Mouse (Mus musculus) neural tube, embryonic 15.5 days (tissue): ENCODE measurements around the gene Ccdc33. TPM values are rescaled to one million over a fixed set of nuclear protein-coding genes. Genes with fewer than 3 reads are reported as not detected.

ENCODE experiments used
- ATAC-seq: fragments of 200-750 bp; cut with Nextera tagmentation; 2 replicates; pipeline ENCODE4 v1.8.0; 2017; ENCODE audit warnings: mild to moderate bottlenecking, moderate TSS enrichment, moderate library complexity; ENCODE audit not compliant: low FRiP score
- H3K27ac ChIP-seq: fragments of 300-500 bp; sonication (generic); replicated peaks from 2 replicates; pipeline ENCODE4 v1.5.1; 2015; ENCODE audit warnings: mild to moderate bottlenecking, inconsistent platforms
- H3K27me3 ChIP-seq: fragments of 300-500 bp; sonication (generic); replicated peaks from 2 replicates; pipeline ENCODE4 v1.6.1; 2015; ENCODE audit warnings: inconsistent platforms
- H3K36me3 ChIP-seq: fragments of 300-500 bp; sonication (generic); 2 replicates; pipeline ENCODE4 v1.6.1; 2015; ENCODE audit warnings: inconsistent platforms
- H3K4me1 ChIP-seq: fragments of 300-500 bp; sonication (generic); 2 replicates; pipeline ENCODE4 v1.6.1; 2015; ENCODE audit warnings: inconsistent platforms
- H3K4me2 ChIP-seq: fragments of 300-500 bp; sonication (generic); 2 replicates; pipeline ENCODE4 v1.6.1; 2015; ENCODE audit warnings: inconsistent platforms, mild to moderate bottlenecking, moderate library complexity
- H3K4me3 ChIP-seq: fragments of 300-500 bp; sonication (generic); replicated peaks from 2 replicates; pipeline ENCODE4 v1.5.1; 2015; ENCODE audit warnings: mild to moderate bottlenecking, inconsistent platforms
- H3K9ac ChIP-seq: fragments of 300-500 bp; sonication (generic); replicated peaks from 2 replicates; pipeline ENCODE4 v1.6.1; 2015; ENCODE audit warnings: mild to moderate bottlenecking, inconsistent platforms
- H3K9me3 ChIP-seq: fragments of 300-500 bp; sonication (generic); replicated peaks from 2 replicates; pipeline ENCODE4 v1.6.1; 2016; ENCODE audit warnings: inconsistent platforms
- WGBS: fragments of 180-500 bp; shearing (Covaris S2); methylation state at CpG from one replicate; pipeline ENCODE4 v1.1.7; 2015; ENCODE audit warnings: mixed read lengths; 5-methylcytosine and 5-hydroxymethylcytosine counted together
- polyA plus RNA-seq: library from polyadenylated mRNA; unstranded; fragments of >200 nt; fragmentation: Nextera tagmentation; extraction: Ambion mirVana; gene quantifications from 2 replicates; pipeline ENCODE4 v1.2.1, GENCODE M21; 2015

Ccdc33 gene
- polyA plus RNA-seq, 1 experiment from 2014 or later: 0.13 TPM

- Histone ChIP-seq H3K4me3 (no peak within 1 kb of the TSS), H3K27ac (no peak within 1 kb of the TSS), H3K36me3 (no peaks in the 10 kb centered on the region), H3K9ac (no peak within 1 kb of the TSS), H3K27me3 (0 out of 2 replicates have a peak, but pooled peaks cover 3% of the 10 kb centered on the region), H3K4me2 (no peak within 1 kb of the TSS), H3K9me3 (no peaks in the 10 kb centered on the region), H3K4me1 (peaks cover 43% of the 10 kb centered on the region)
- no peak for ATAC-seq
- 22% methylated on average over 3 of the region's 3 CpGs for WGBS
These were observed 55.1 kb downstream of the Ccdc33 start, which contains the start of gene Stra6 for GRCm38 (mm10) chr9:58063531-58063930. Gene Stra6, plus strand, starts transcription at chr9:58063788.

- no peak overlapping the region for H3K9ac ChIP-seq
- H3K4me3 ChIP-seq: no peak overlapping the region
- peaks cover 40% of the 10 kb centered on the region for H3K4me1 ChIP-seq
- peak; percentile 46; the same call in 1 of the 2 replicates for ATAC-seq
- 0 out of 2 replicates have a peak overlapping the region, but pooled peaks have one; percentile 18 for H3K27ac ChIP-seq
- no peak overlapping the region for H3K4me2 ChIP-seq
- 11% methylated on average over 23 of the region's 23 CpGs for WGBS
- H3K27me3 ChIP-seq: peaks cover 3% of the 10 kb centered on the region; the same call in 1 of the 2 replicates
- no peaks in the 10 kb centered on the region for H3K36me3 ChIP-seq
- no peaks in the 10 kb centered on the region for H3K9me3 ChIP-seq
These were observed 57.7 kb downstream of the Ccdc33 start for GRCm38 (mm10) chr9:58060677-58061667.

GRCm38 (mm10) chr9:58059920-58060319, 58.7 kb downstream of the Ccdc33 start:
- WGBS: 33% methylated on average over 1 of the region's 1 CpGs
- Histone ChIP-seq H3K4me1 (peaks cover 38% of the 10 kb centered on the region), H3K9ac (no peak overlapping the region), H3K9me3 (no peaks in the 10 kb centered on the region), H3K4me3 (no peak overlapping the region), H3K4me2 (no peak overlapping the region), H3K27me3 (peaks cover 3% of the 10 kb centered on the region; the same call in 1 of the 2 replicates), H3K27ac (no peak overlapping the region), H3K36me3 (no peaks in the 10 kb centered on the region)
- no peak for ATAC-seq

GRCm38 (mm10) chr9:58055666-58056065, 63.0 kb downstream of the Ccdc33 start:
- Histone ChIP-seq H3K27me3 (peaks cover 7% of the 10 kb centered on the region; the same call in 1 of the 2 replicates), H3K4me3 (no peak overlapping the region), H3K27ac (no peak overlapping the region), H3K9me3 (no peaks in the 10 kb centered on the region), H3K4me2 (no peak overlapping the region), H3K36me3 (no peaks in the 10 kb centered on the region), H3K9ac (no peak overlapping the region), H3K4me1 (peaks cover 36% of the 10 kb centered on the region)
- no peak for ATAC-seq
- 65% methylated on average over 5 of the region's 5 CpGs for WGBS

- Histone ChIP-seq H3K36me3 (no peaks in the 10 kb centered on the region), H3K4me2 (no peak overlapping the region), H3K27me3 (peaks cover 5% of the 10 kb centered on the region; the same call in 1 of the 2 replicates), H3K27ac (no peak overlapping the region), H3K4me1 (peaks cover 39% of the 10 kb centered on the region), H3K9ac (no peak overlapping the region), H3K4me3 (no peak overlapping the region), H3K9me3 (no peaks in the 10 kb centered on the region)
- no peak for ATAC-seq
- 94% methylated on average over 1 of the region's 1 CpGs for WGBS
These were observed 64.6 kb downstream of the Ccdc33 start for GRCm38 (mm10) chr9:58054032-58054431.

GRCm38 (mm10) chr9:58053544-58053943, 65.1 kb downstream of the Ccdc33 start:
- Histone ChIP-seq H3K4me2 (no peak overlapping the region), H3K27me3 (peaks cover 5% of the 10 kb centered on the region; the same call in 1 of the 2 replicates), H3K36me3 (no peaks in the 10 kb centered on the region), H3K27ac (no peak overlapping the region), H3K4me1 (peaks cover 44% of the 10 kb centered on the region), H3K9ac (no peak overlapping the region), H3K9me3 (no peaks in the 10 kb centered on the region), H3K4me3 (no peak overlapping the region)
- ATAC-seq: no peak
- 58% methylated on average over 3 of the region's 3 CpGs for WGBS

GRCm38 (mm10) chr9:58053102-58053501, 65.5 kb downstream of the Ccdc33 start:
- Histone ChIP-seq H3K4me3 (no peak overlapping the region), H3K4me2 (no peak overlapping the region), H3K27me3 (peaks cover 5% of the 10 kb centered on the region; the same call in 1 of the 2 replicates), H3K27ac (no peak overlapping the region), H3K9me3 (no peaks in the 10 kb centered on the region), H3K4me1 (peaks cover 48% of the 10 kb centered on the region), H3K36me3 (no peaks in the 10 kb centered on the region), H3K9ac (no peak overlapping the region)
- no peak for ATAC-seq
- WGBS: 15% methylated on average over 3 of the region's 3 CpGs

GRCm38 (mm10) chr9:58051937-58052336, 66.7 kb downstream of the Ccdc33 start:
- 28% methylated on average over 5 of the region's 5 CpGs for WGBS
- H3K27ac ChIP-seq: no peak overlapping the region

GRCm38 (mm10) chr9:58049861-58050260, 68.8 kb downstream of the Ccdc33 start:
- Histone ChIP-seq H3K4me2 (no peak overlapping the region), H3K9me3 (no peaks in the 10 kb centered on the region), H3K4me3 (no peak overlapping the region), H3K9ac (no peak overlapping the region), H3K36me3 (no peaks in the 10 kb centered on the region), H3K27me3 (0 out of 2 replicates have a peak, but pooled peaks cover 5% of the 10 kb centered on the region), H3K4me1 (peaks cover 58% of the 10 kb centered on the region), H3K27ac (no peak overlapping the region)
- no peak for ATAC-seq
- WGBS: 68% methylated on average over 7 of the region's 7 CpGs

More at GRCm38 (mm10) chr9:58051937-58052336, 66.7 kb downstream of the Ccdc33 start:
- 0 out of 2 replicates have a peak, but pooled peaks have one; percentile 8 for ATAC-seq
- H3K4me1 ChIP-seq: peaks cover 58% of the 10 kb centered on the region
- H3K4me2 ChIP-seq: no peak overlapping the region
- H3K4me3 ChIP-seq: no peak overlapping the region
- H3K9me3 ChIP-seq: no peaks in the 10 kb centered on the region
- H3K36me3 ChIP-seq: no peaks in the 10 kb centered on the region
- H3K9ac ChIP-seq: no peak overlapping the region
- H3K27me3 ChIP-seq: 0 out of 2 replicates have a peak, but pooled peaks cover 5% of the 10 kb centered on the region

- H3K4me2 ChIP-seq: no peak overlapping the region
- 0 out of 2 replicates have a peak, but pooled peaks cover 2% of the 10 kb centered on the region for H3K27me3 ChIP-seq
- H3K27ac ChIP-seq: peak overlapping the region; percentile 75
- 0 out of 2 replicates have a peak overlapping the region, but pooled peaks have one; percentile 7 for H3K9ac ChIP-seq
- H3K9me3 ChIP-seq: no peaks in the 10 kb centered on the region
- H3K4me3 ChIP-seq: no peak overlapping the region
- WGBS: 39% methylated on average over 6 of the region's 6 CpGs
- H3K4me1 ChIP-seq: peaks cover 65% of the 10 kb centered on the region
- no peak for ATAC-seq
- H3K36me3 ChIP-seq: no peaks in the 10 kb centered on the region
These were observed 69.4 kb downstream of the Ccdc33 start for GRCm38 (mm10) chr9:58049186-58049585.

GRCm38 (mm10) chr9:58048621-58049020, 70.0 kb downstream of the Ccdc33 start:
- Histone ChIP-seq H3K4me2 (peak overlapping the region; percentile 19), H3K4me1 (peaks cover 68% of the 10 kb centered on the region), H3K4me3 (no peak overlapping the region), H3K27me3 (0 out of 2 replicates have a peak, but pooled peaks cover 2% of the 10 kb centered on the region), H3K36me3 (no peaks in the 10 kb centered on the region), H3K9me3 (no peaks in the 10 kb centered on the region), H3K9ac (no peak overlapping the region), H3K27ac (peak overlapping the region; percentile 75)
- 5% methylated on average over 6 of the region's 6 CpGs for WGBS
- ATAC-seq: peak; percentile 40; the same call in 1 of the 2 replicates
